Mouse (Mus musculus) hindbrain, embryonic 13.5 days (tissue): Measurements from ENCODE around the gene Fancl. TPM values are rescaled to one million over a fixed set of nuclear protein-coding genes. Genes with fewer than 3 reads are reported as not detected.
"Not testable (repeated sequence)": the region's sequence is repeated elsewhere in the genome, so short reads cannot be mapped to it uniquely, and the experiment has no call there.

ENCODE experiments used
- ATAC-seq: fragments of 200-750 bp; cut with Nextera tagmentation; 2 replicates; pipeline ENCODE4 v1.8.0; 2017; ENCODE audit warnings: moderate TSS enrichment; ENCODE audit not compliant: low FRiP score
- H3K27ac ChIP-seq: fragments of 300-500 bp; sonication (generic); 2 replicates; pipeline ENCODE4 v1.5.1; 2015; ENCODE audit warnings: inconsistent platforms, mild to moderate bottlenecking, moderate library complexity
- H3K27me3 ChIP-seq: fragments of 300-500 bp; sonication (generic); 2 replicates; pipeline ENCODE4 v1.6.1; 2015; ENCODE audit warnings: mild to moderate bottlenecking, inconsistent platforms
- H3K36me3 ChIP-seq: fragments of 300-500 bp; sonication (generic); 2 replicates; pipeline ENCODE4 v1.6.1; 2015; ENCODE audit warnings: mild to moderate bottlenecking, inconsistent platforms
- H3K4me1 ChIP-seq: fragments of 300-500 bp; sonication (generic); replicated peaks from 2 replicates; pipeline ENCODE4 v1.6.1; 2015; ENCODE audit warnings: inconsistent platforms
- H3K4me2 ChIP-seq: fragments of 300-500 bp; sonication (generic); 2 replicates; pipeline ENCODE4 v1.6.1; 2015; ENCODE audit warnings: inconsistent platforms, mild to moderate bottlenecking, moderate library complexity
- H3K4me3 ChIP-seq: fragments of 300-500 bp; sonication (generic); 2 replicates; pipeline ENCODE4 v1.5.1; 2015; ENCODE audit warnings: mild to moderate bottlenecking, inconsistent platforms
- H3K9ac ChIP-seq: fragments of 300-500 bp; sonication (generic); 2 replicates; pipeline ENCODE4 v1.6.1; 2015; ENCODE audit warnings: mild to moderate bottlenecking, inconsistent platforms
- H3K9me3 ChIP-seq: fragments of 300-500 bp; sonication (generic); 2 replicates; pipeline ENCODE4 v1.6.1; 2016; ENCODE audit warnings: inconsistent platforms
- WGBS: fragments of 180-500 bp; shearing (Covaris S2); methylation state at CpG from one replicate; pipeline ENCODE4 v1.1.7; 2015; 5-methylcytosine and 5-hydroxymethylcytosine counted together
- polyA plus RNA-seq: library from polyadenylated mRNA; unstranded; fragments of >200 nt; fragmentation: Nextera tagmentation; extraction: Ambion mirVana; gene quantifications from 2 replicates; pipeline ENCODE4 v1.2.1, GENCODE M21; 2015

Gene Fancl
- 13.2 and 14.7 TPM in 2 replicates for polyA plus RNA-seq

GRCm38 (mm10) chr11:26385971-26386370 is at the start of gene Fancl:
Fancl (plus strand) TSS chr11:26386135.
- H3K9me3 ChIP-seq = no peaks in the 10 kb centered on the region
- no peak within 1 kb of the TSS for H3K27ac ChIP-seq
- ATAC-seq = no peak
- H3K4me3 ChIP-seq = peak within 1 kb of the TSS; percentile 73
- H3K4me2 ChIP-seq = peak within 1 kb of the TSS; percentile 74
- 98% methylated on average over 2 of the region's 2 CpGs for WGBS
- H3K4me1 ChIP-seq = peaks cover 2% of the 10 kb centered on the region; the same call in 1 of the 2 replicates
- H3K27me3 ChIP-seq = no peaks in the 10 kb centered on the region
- H3K36me3 ChIP-seq = no peaks in the 10 kb centered on the region
- H3K9ac ChIP-seq = peak within 1 kb of the TSS; percentile 71

GRCm38 (mm10) chr11:26336848-26337247 is 49.1 kb upstream of the Fancl start:
- Histone ChIP-seq H3K9me3 (no peaks in the 10 kb centered on the region), H3K27me3 (no peaks in the 10 kb centered on the region), H3K27ac (no peak overlapping the region), H3K4me2 (no peak overlapping the region), H3K4me1 (no peaks in the 10 kb centered on the region), H3K9ac (no peak overlapping the region), H3K36me3 (no peaks in the 10 kb centered on the region), H3K4me3 (no peak overlapping the region)
- no peak for ATAC-seq
- WGBS = 80% methylated on average over 3 of the region's 3 CpGs

GRCm38 (mm10) chr11:26370176-26370575 is 15.8 kb upstream of the Fancl start:
- H3K9ac ChIP-seq, H3K4me1 ChIP-seq, H3K27ac ChIP-seq, ATAC-seq, H3K4me2 ChIP-seq, H3K27me3 ChIP-seq, H3K36me3 ChIP-seq, H3K4me3 ChIP-seq, H3K9me3 ChIP-seq: not testable (repeated sequence)
- WGBS = 82% methylated on average over 2 of the region's 2 CpGs

GRCm38 (mm10) chr11:26371980-26372379 is 14.0 kb upstream of the Fancl start:
- 6% methylated on average over 1 of the region's 1 CpGs for WGBS
- H3K27me3 ChIP-seq, H3K27ac ChIP-seq, H3K36me3 ChIP-seq, H3K9me3 ChIP-seq, H3K4me3 ChIP-seq, ATAC-seq, H3K4me2 ChIP-seq, H3K9ac ChIP-seq, H3K4me1 ChIP-seq: not testable (repeated sequence)

- Histone ChIP-seq H3K9me3 (no peaks in the 10 kb centered on the region), H3K27me3 (no peaks in the 10 kb centered on the region), H3K4me3 (no peak overlapping the region), H3K4me1 (no peaks in the 10 kb centered on the region), H3K4me2 (no peak overlapping the region), H3K36me3 (no peaks in the 10 kb centered on the region), H3K27ac (no peak overlapping the region), H3K9ac (no peak overlapping the region)
- 85% methylated on average over 2 of the region's 2 CpGs for WGBS
- no peak for ATAC-seq
These were observed 11.8 kb upstream of the Fancl start for GRCm38 (mm10) chr11:26374132-26374531.

- Histone ChIP-seq H3K4me1 (no peaks in the 10 kb centered on the region), H3K4me2 (no peak overlapping the region), H3K9ac (no peak overlapping the region), H3K36me3 (no peaks in the 10 kb centered on the region), H3K4me3 (no peak overlapping the region), H3K27ac (no peak overlapping the region), H3K9me3 (no peaks in the 10 kb centered on the region), H3K27me3 (no peaks in the 10 kb centered on the region)
- 96% methylated on average over 2 of the region's 2 CpGs for WGBS
- no peak for ATAC-seq
These were observed 7.9 kb upstream of the Fancl start for GRCm38 (mm10) chr11:26378074-26378473.

GRCm38 (mm10) chr11:26381499-26381898 is 4.4 kb upstream of the Fancl start:
- Histone ChIP-seq H3K4me3 (no peak overlapping the region), H3K4me2 (no peak overlapping the region), H3K9ac (no peak overlapping the region), H3K27me3 (no peaks in the 10 kb centered on the region), H3K27ac (no peak overlapping the region), H3K4me1 (no peaks in the 10 kb centered on the region), H3K36me3 (no peaks in the 10 kb centered on the region), H3K9me3 (no peaks in the 10 kb centered on the region)
- WGBS = 92% methylated on average over 6 of the region's 6 CpGs
- ATAC-seq = no peak

GRCm38 (mm10) chr11:26386678-26387077 is 743 bp downstream of the Fancl start:
- WGBS = 58% methylated on average over 2 of the region's 2 CpGs
- Histone ChIP-seq H3K9ac (peak overlapping the region; percentile 71), H3K4me3 (peak overlapping the region; percentile 73), H3K4me2 (peak overlapping the region; percentile 74), H3K36me3 (no peaks in the 10 kb centered on the region), H3K27ac (no peak overlapping the region), H3K9me3 (no peaks in the 10 kb centered on the region), H3K4me1 (peaks cover 2% of the 10 kb centered on the region; the same call in 1 of the 2 replicates), H3K27me3 (no peaks in the 10 kb centered on the region)
- ATAC-seq = no peak; the same call in 1 of the 2 replicates

- H3K36me3 ChIP-seq = no peaks in the 10 kb centered on the region
- H3K4me3 ChIP-seq = peak overlapping the region; percentile 73
- WGBS = under 1% methylated on average over 42 of the region's 42 CpGs
- no peaks in the 10 kb centered on the region for H3K9me3 ChIP-seq
- H3K27ac ChIP-seq = peak overlapping the region; percentile 79
- H3K4me1 ChIP-seq = peaks cover 2% of the 10 kb centered on the region; the same call in 1 of the 2 replicates
- no peaks in the 10 kb centered on the region for H3K27me3 ChIP-seq
- H3K9ac ChIP-seq = peak overlapping the region; percentile 71
- peak; percentile 100 for ATAC-seq
- H3K4me2 ChIP-seq = peak overlapping the region; percentile 74
These were observed 1.2 kb downstream of the Fancl start for GRCm38 (mm10) chr11:26387087-26387611.

- Histone ChIP-seq H3K4me3 (no peak overlapping the region), H3K9me3 (no peaks in the 10 kb centered on the region), H3K4me2 (no peak overlapping the region), H3K27me3 (no peaks in the 10 kb centered on the region), H3K4me1 (no peaks in the 10 kb centered on the region), H3K36me3 (no peaks in the 10 kb centered on the region), H3K27ac (no peak overlapping the region), H3K9ac (no peak overlapping the region)
- ATAC-seq = no peak
- WGBS = 46% methylated on average over 3 of the region's 3 CpGs
These were observed 9.6 kb downstream of the Fancl start for GRCm38 (mm10) chr11:26395561-26395960.

- Histone ChIP-seq H3K4me1 (no peaks in the 10 kb centered on the region), H3K4me2 (no peak overlapping the region), H3K4me3 (no peak overlapping the region), H3K9me3 (no peaks in the 10 kb centered on the region), H3K27me3 (no peaks in the 10 kb centered on the region), H3K9ac (no peak overlapping the region), H3K27ac (no peak overlapping the region), H3K36me3 (no peaks in the 10 kb centered on the region)
- WGBS = 96% methylated on average over 3 of the region's 3 CpGs
- no peak for ATAC-seq
These were observed 27.0 kb downstream of the Fancl start for GRCm38 (mm10) chr11:26412972-26413371.

- no peak overlapping the region for H3K4me3 ChIP-seq
- H3K4me2 ChIP-seq = no peak overlapping the region
- no peaks in the 10 kb centered on the region for H3K27me3 ChIP-seq
- H3K9me3 ChIP-seq = no peaks in the 10 kb centered on the region
- WGBS = 88% methylated on average over 2 of the region's 2 CpGs
- H3K27ac ChIP-seq = no peak overlapping the region
- no peaks in the 10 kb centered on the region for H3K36me3 ChIP-seq
- no peaks in the 10 kb centered on the region for H3K4me1 ChIP-seq
- H3K9ac ChIP-seq = no peak overlapping the region
- no peak for ATAC-seq
These were observed 35.5 kb downstream of the Fancl start for GRCm38 (mm10) chr11:26421472-26421871.

GRCm38 (mm10) chr11:26434229-26434628 is 48.3 kb downstream of the Fancl start:
- Histone ChIP-seq H3K27ac (no peak overlapping the region), H3K4me2 (no peak overlapping the region), H3K4me1 (peaks cover 4% of the 10 kb centered on the region; the same call in 1 of the 2 replicates), H3K4me3 (no peak overlapping the region), H3K27me3 (no peaks in the 10 kb centered on the region), H3K9ac (no peak overlapping the region), H3K36me3 (no peaks in the 10 kb centered on the region), H3K9me3 (no peaks in the 10 kb centered on the region)
- no peak for ATAC-seq
